Mouse (Mus musculus) spleen, postnatal 36 days (tissue): ENCODE measurements at regions not wholly inside any gene's neighbourhood (a gene's known extent, or its start where the extent isn't known, plus 50 kb on each side); places are given as distances from the start of the nearest gene placed in this dataset.

Experiments
- DNase-seq, 2 experiments: peaks; one replicate each; pipeline ENCODE4 v3.0.0; 2022; ENCODE audit warnings: low spot score in 2 of 2, mixed read lengths in 1 of 2

- DNase-seq: no peak
Observed at GRCm38 (mm10) chr4:34336971-34337797, 213.6 kb upstream of the Akirin2 start.

- DNase-seq: no peak
Observed at GRCm38 (mm10) chr4:34337852-34338251, 212.9 kb upstream of the Akirin2 start.

- DNase-seq: no peak
Observed at GRCm38 (mm10) chr4:34340057-34340456, 210.7 kb upstream of the Akirin2 start.

GRCm38 (mm10) chr4:34371281-34372032 lies 179.3 kb upstream of the Akirin2 start:
- no peak for DNase-seq

GRCm38 (mm10) chr4:34386338-34386967 lies 164.3 kb upstream of the Akirin2 start:
- peak in 1 of 2 experiments; percentile 4 for DNase-seq

GRCm38 (mm10) chr4:34391499-34391898 lies 159.2 kb upstream of the Akirin2 start:
- no peak for DNase-seq

- no peak for DNase-seq
Observed at GRCm38 (mm10) chr4:34403061-34403460, 147.7 kb upstream of the Akirin2 start.

- no peak for DNase-seq
Observed at GRCm38 (mm10) chr4:34407181-34407580, 143.6 kb upstream of the Akirin2 start.

- no peak for DNase-seq
Observed at GRCm38 (mm10) chr4:34420970-34421369, 129.8 kb upstream of the Akirin2 start.

GRCm38 (mm10) chr4:34424131-34424646 lies 126.5 kb upstream of the Akirin2 start:
- no peak for DNase-seq

- DNase-seq: no peak
Observed at GRCm38 (mm10) chr4:34429003-34429402, 121.7 kb upstream of the Akirin2 start.

GRCm38 (mm10) chr4:34429456-34430235 lies 121.1 kb upstream of the Akirin2 start:
- peak; percentile 35 to 42 for DNase-seq

- DNase-seq: no peak
Observed at GRCm38 (mm10) chr4:34437316-34437715, 113.4 kb upstream of the Akirin2 start.

GRCm38 (mm10) chr4:34449582-34449981 lies 101.2 kb upstream of the Akirin2 start:
- no peak for DNase-seq

- DNase-seq: no peak
Observed at GRCm38 (mm10) chr4:34462591-34462990, 88.1 kb upstream of the Akirin2 start.

- peak in 1 of 2 experiments; percentile 10 for DNase-seq
Observed at GRCm38 (mm10) chr4:34465845-34466244, 84.9 kb upstream of the Akirin2 start.

GRCm38 (mm10) chr4:34466309-34466708 lies 84.4 kb upstream of the Akirin2 start:
- DNase-seq: no peak

- no peak for DNase-seq
Observed at GRCm38 (mm10) chr4:34468096-34468495, 82.6 kb upstream of the Akirin2 start.

GRCm38 (mm10) chr4:34475792-34476448 lies 74.8 kb upstream of the Akirin2 start:
- no peak for DNase-seq

GRCm38 (mm10) chr4:34484273-34484672 lies 66.5 kb upstream of the Akirin2 start:
- DNase-seq: no peak

- DNase-seq: no peak
Observed at GRCm38 (mm10) chr4:34485574-34485973, 65.2 kb upstream of the Akirin2 start.
